Mouse (Mus musculus) heart, adult 9 months (tissue): ENCODE data around the gene Spata22.
"Not testable (repeated sequence)": the region's sequence is repeated elsewhere in the genome, so short reads cannot be mapped to it uniquely, and the experiment has no call there.

ENCODE experiments used
- DNase-seq, 2 experiments: peaks; one replicate each; pipeline ENCODE4 v3.0.0; 2022; ENCODE audit warnings: low spot score in 2 of 2

Spata22 gene

GRCm38 (mm10) chr11:73329442-73329841 is at the start of gene Spata22, which contains the start of the genes Aspa and Gm49340:
Spata22 (plus strand) TSS chr11:73329741.
Aspa (minus strand) TSS chr11:73329596.
Gm49340 (plus strand) TSS chr11:73329741.
- no peak for DNase-seq

- DNase-seq, result no peak
Observed at GRCm38 (mm10) chr11:73280710-73281109, 48.8 kb upstream of the Spata22 start.

GRCm38 (mm10) chr11:73281528-73282027 is 48.0 kb upstream of the Spata22 start:
- peak; percentile 39 to 58 for DNase-seq

GRCm38 (mm10) chr11:73283369-73283768 is 46.2 kb upstream of the Spata22 start:
- DNase-seq, result peak; percentile 63 to 67

GRCm38 (mm10) chr11:73283926-73284325 is 45.6 kb upstream of the Spata22 start:
- no peak for DNase-seq

GRCm38 (mm10) chr11:73284351-73284750 is 45.2 kb upstream of the Spata22 start:
- DNase-seq, result peak; percentile 34 to 52

GRCm38 (mm10) chr11:73289621-73290020 is 39.9 kb upstream of the Spata22 start:
- no peak for DNase-seq

GRCm38 (mm10) chr11:73303123-73303522 is 26.4 kb upstream of the Spata22 start:
- no peak for DNase-seq

- no peak for DNase-seq
Observed at GRCm38 (mm10) chr11:73315961-73316360, 13.6 kb upstream of the Spata22 start.

- DNase-seq, result peak; percentile 14 to 48
Observed at GRCm38 (mm10) chr11:73318581-73318980, 11.0 kb upstream of the Spata22 start.

- DNase-seq, result not testable (repeated sequence)
Observed at GRCm38 (mm10) chr11:73321064-73321463, 8.5 kb upstream of the Spata22 start.

- peak; percentile 13 to 17 for DNase-seq
Observed at GRCm38 (mm10) chr11:73323906-73324830, 5.4 kb upstream of the Spata22 start.

GRCm38 (mm10) chr11:73326485-73326886 is 3.1 kb upstream of the Spata22 start:
- peak; percentile 23 to 40 for DNase-seq

- no peak for DNase-seq
Observed at GRCm38 (mm10) chr11:73327361-73327760, 2.2 kb upstream of the Spata22 start.

- no peak for DNase-seq
Observed at GRCm38 (mm10) chr11:73333357-73333756, 3.8 kb downstream of the Spata22 start.

GRCm38 (mm10) chr11:73336919-73337318 is 7.4 kb downstream of the Spata22 start:
- DNase-seq, result no peak

GRCm38 (mm10) chr11:73350483-73350882 is 20.9 kb downstream of the Spata22 start, which contains the start of gene Olfr20:
Olfr20 (plus strand) TSS chr11:73350783.
- DNase-seq, result no peak

GRCm38 (mm10) chr11:73370946-73371345 is 41.4 kb downstream of the Spata22 start, which contains the start of gene Olfr376:
Olfr376 (plus strand) TSS chr11:73371246.
- DNase-seq, result no peak

GRCm38 (mm10) chr11:73395374-73395773 is 65.8 kb downstream of the Spata22 start:
- DNase-seq, result no peak
